Mouse (Mus musculus) naive thymus-derived CD4-positive, alpha-beta T cell, adult 2 months (primary cell): ENCODE data around the gene Atg4d.
A peak's percentile ranks its signal among the peaks of the same experiment; 100 is the strongest.
"Not testable (repeated sequence)": the region's sequence is repeated elsewhere in the genome, so short reads cannot be mapped to it uniquely, and the experiment has no call there.

Source experiments
- DNase-seq: peaks from one replicate; pipeline ENCODE4 v3.0.0-alpha.2; 2011; ENCODE audit warnings: low read depth

Gene Atg4d

GRCm38 (mm10) chr9:21274336-21274735 lies 9.2 kb downstream of the Atg4d start:
- DNase-seq, result no peak

DNA sequence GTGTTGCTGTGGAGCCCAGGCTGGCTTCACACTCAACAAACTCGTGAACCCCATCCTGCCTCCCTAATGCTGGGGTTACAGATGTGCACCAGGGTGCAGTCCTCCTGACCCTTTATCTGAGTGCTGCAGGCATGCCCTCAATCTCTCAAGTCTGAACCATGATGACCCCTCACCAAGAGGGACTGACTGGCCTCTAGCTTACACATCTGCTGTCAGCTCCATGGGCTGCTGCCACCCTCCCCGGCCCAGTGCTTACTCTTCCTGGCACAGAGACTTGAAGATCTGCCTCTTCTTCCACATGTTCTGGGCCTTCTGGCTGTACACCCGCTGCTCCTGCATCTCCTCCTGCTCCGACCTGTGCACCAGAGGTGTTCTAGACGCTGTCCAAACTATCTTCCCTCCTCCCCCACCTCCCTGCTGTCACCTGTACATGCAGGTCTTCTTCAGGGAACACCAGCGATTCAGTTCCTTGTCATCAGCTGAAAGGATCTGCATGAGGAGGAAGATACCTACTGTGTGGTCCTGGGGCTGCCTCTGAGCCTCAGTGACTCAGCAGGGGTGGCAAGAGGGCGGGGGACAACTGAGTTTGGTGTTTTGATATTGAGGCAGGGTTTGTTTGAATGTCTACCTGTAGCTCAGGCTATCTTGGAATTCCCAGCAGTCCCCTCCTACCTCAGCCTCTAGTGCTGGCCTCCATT lies 10.1 kb downstream of the Atg4d start:
- no peak for DNase-seq

GRCm38 (mm10) chr9:21275727-21276126 lies 10.6 kb downstream of the Atg4d start:
- DNase-seq, result no peak

- no peak for DNase-seq
Observed at GRCm38 (mm10) chr9:21276307-21276706, 11.2 kb downstream of the Atg4d start.

GRCm38 (mm10) chr9:21277776-21278175 lies 12.7 kb downstream of the Atg4d start:
- DNase-seq, result no peak

- DNase-seq, result no peak
Observed at GRCm38 (mm10) chr9:21283591-21283990, 18.5 kb downstream of the Atg4d start.

GRCm38 (mm10) chr9:21283994-21284393 lies 18.9 kb downstream of the Atg4d start:
- DNase-seq, result no peak

GRCm38 (mm10) chr9:21286753-21287152 lies 21.7 kb downstream of the Atg4d start:
- DNase-seq, result peak; percentile 54

- peak; percentile 99 for DNase-seq
Observed at GRCm38 (mm10) chr9:21287571-21288402, 22.7 kb downstream of the Atg4d start, which contains the start of gene Kri1. Gene Kri1 (minus strand): TSS chr9:21287969.

GRCm38 (mm10) chr9:21288404-21289336 lies 23.6 kb downstream of the Atg4d start:
- DNase-seq, result no peak

DNA sequence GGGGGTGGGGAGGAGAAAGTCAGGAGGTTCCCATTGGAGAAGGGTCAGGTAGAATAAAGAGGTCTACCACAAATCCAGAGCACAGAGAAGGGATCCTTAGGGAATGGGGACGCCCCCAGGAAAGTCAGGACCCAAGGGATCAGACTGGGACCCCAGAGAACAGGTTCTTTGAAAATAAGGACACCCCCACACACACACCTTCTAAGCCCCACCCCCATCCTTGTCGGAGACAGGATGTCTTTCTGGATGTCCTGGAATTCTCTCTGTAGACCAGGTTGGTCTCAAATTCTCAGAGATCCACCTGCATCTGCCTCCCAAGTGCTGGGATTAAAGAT lies 24.2 kb downstream of the Atg4d start:
- DNase-seq, result no peak

- DNase-seq, result no peak
Observed at GRCm38 (mm10) chr9:21290589-21290988, 25.5 kb downstream of the Atg4d start.

DNA sequence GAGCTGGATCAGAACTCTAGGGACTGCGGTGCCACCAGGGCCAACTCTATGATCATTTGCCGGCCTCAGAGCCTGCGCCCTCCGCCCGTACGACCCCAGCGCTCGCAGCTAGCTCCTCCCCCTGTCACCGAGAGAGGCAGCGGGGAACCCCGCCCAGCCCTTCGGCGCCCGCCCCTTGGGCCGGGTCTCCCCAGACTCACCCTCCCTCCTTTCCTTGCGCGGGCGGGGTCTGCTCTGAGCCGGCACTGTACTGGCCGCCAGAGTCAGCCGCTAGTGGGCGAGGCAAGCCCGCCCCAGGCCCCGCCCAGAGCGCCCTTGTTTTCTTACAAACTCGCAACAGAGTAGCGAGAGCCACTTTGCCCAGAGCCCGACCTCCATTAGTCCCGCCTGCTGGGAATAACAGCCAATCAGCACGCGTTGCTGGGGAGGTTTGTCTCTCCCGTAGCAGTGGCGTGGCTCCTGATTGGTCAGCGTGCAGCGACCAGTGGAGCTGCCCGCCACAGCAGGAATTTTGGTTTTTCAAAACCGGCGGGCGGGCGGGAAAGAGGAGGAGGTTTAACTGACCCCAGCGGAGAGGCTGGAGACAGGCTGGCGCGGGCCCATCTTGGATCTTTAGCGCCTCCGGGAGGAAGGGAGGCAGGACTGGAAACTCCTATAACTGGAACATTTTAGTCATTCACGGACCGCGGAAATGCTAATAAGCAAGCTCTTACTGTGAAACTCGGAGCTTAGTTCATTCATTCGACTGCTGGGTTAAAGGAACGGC lies 26.1 kb downstream of the Atg4d start, which contains the start of gene Cdkn2d:
Cdkn2d (minus strand) TSS at position 386 of the 766 bp plus-strand sequence.
- peak; percentile 100 for DNase-seq

DNA sequence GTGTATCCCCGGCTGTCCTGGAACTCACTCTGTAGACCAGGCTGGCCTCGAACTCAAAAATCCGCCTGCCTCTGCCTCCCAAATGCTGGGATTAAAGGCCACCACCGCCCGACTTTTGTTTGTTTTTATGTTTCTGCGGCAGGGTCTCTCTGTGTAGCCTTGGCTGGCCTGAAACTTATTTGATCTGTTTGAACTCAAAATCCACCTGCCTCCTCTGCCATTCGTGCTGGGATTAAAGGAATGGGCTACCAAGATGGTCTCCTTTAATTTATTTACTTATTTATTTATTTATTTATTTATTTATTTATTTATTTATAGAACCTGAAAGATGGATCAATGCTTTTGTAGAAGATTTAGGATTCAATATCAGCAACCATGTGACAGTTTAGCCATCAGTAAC lies 26.8 kb downstream of the Atg4d start:
- not testable (repeated sequence) for DNase-seq

DNA sequence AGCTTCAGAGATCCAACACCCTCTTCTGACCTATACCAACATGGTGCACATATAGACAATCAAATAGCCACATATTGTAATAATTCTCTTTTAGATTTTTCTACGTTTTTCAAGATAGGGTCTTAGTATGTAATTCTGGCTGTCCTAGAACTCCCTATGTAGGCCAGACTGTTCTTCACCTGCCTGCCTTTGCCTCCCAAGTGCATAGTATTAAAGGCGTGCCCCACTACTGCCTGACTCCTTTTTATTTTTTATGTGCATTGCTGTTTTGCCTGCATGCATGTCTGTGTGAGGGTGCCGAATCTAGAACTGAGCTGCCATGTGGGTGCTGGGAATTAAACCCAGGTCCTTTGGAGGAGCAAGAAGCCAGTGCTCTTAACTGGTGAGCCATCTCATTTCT lies 27.2 kb downstream of the Atg4d start:
- no peak for DNase-seq

DNA sequence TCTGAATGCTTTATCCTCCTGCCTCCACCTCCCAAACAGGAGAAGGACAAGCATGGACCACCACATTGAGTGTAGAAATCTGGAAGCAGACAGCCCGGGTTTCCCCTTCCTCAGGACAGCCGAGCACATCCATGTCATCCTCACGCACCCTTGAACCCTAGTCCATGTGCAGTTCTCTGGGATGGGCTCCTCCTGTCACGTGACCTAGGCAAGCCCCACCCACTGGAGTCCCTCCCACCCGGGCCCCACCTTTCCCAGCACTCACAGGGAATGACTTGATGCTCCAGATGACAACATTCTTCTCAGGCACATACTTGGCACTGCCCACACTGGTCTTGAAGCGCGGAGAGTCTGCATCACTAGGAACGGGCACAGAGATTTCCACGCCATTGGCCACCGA lies 33.9 kb downstream of the Atg4d start:
- DNase-seq, result no peak

- no peak for DNase-seq
Observed at GRCm38 (mm10) chr9:21305065-21305464, 40.0 kb downstream of the Atg4d start.

- DNase-seq, result peak; percentile 88
Observed at GRCm38 (mm10) chr9:21309150-21309741, 44.2 kb downstream of the Atg4d start.

GRCm38 (mm10) chr9:21311695-21312094 lies 46.6 kb downstream of the Atg4d start:
- DNase-seq, result no peak

DNA sequence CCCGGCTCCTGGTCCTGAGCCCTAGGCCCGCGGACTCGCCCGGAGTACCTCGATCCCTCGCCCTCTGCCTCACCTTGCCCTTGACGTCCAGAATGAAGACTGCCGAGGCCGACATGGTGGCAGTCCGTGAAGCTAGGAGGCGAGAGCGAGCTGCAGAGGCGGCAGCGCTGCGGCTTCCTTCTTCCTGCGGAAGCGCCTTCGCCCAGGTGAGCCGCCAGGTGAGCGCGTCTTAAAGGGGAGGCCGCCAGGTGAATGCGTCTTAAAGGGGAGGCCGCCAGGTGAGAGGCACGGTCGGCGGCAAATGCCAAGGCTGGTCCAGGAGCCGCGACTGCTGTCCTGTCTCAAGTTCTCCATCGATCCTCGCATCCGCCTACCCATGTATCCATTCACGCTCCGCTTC lies 47.0 kb downstream of the Atg4d start, which contains the start of gene Ap1m2:
Ap1m2 (minus strand) TSS at position 204 of the 400 bp plus-strand sequence.
- no peak for DNase-seq

- DNase-seq, result peak; percentile 90
Observed at GRCm38 (mm10) chr9:21313394-21313793, 48.3 kb downstream of the Atg4d start.
